Mouse (Mus musculus) spleen, adult 2 months (tissue): ENCODE results near the gene Tap2.

Experiments
- CTCF ChIP-seq: fragments of 200-500 bp; IDR thresholded peaks from 2 replicates; pipeline ENCODE4 v1.5.1; 2011; ENCODE audit warnings: mild to moderate bottlenecking, inconsistent platforms; ENCODE audit not compliant: insufficient read depth, insufficient read length, insufficient replicate concordance; ENCODE audit errors: extremely low read depth
- POLR2A ChIP-seq: fragments of 200-500 bp; IDR thresholded peaks from 2 replicates; pipeline ENCODE4 v1.6.1; 2011; ENCODE audit warnings: low read depth, low read length, inconsistent platforms

GRCm38 (mm10) chr17:34188986-34189385, 14.3 kb upstream of the Tap2 start:
- TF ChIP-seq CTCF (no peak), POLR2A (no peak)
